Comparison of ENCODE assay signal across 1 mouse cellular context in the genomic region with DNA sequence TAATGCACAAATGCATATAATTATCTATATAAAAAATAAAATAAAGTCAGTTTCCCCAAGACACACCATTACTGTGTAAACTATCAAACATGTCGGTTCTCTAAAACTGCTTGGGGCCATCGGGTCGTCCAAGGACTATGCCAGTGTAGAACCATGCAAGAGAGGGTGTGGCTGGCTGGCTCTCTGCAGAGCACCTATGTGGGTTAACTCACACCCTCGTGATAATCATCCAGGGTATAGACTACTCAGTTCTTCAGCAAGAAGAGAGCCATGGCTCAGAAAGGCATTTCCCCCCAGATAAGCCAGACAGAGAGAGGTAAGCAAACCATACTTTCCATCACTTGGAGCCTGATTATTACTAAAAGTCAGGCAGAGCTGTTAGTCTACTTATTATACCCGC.
TF ChIP-seq lines count a peak whose summit lies in the region.

No protein-coding gene starts in this region.

TF ChIP-seq in MEL, 35 proteins besides CTCF, POLR2A, EP300 and RAD21:
- TF ChIP-seq ZC3H11A (IDR thresholded peaks at IDR 0.05; ENCODE audit: low read depth, low read length) (no peak), TBP (IDR thresholded peaks at IDR 0.05; ENCODE audit: low read depth, low read length) (no peak), MYC (IDR thresholded peaks at IDR 0.05; ENCODE audit: low read depth, low read length) (no peak), ZKSCAN1 (IDR thresholded peaks at IDR 0.05; ENCODE audit: low read depth, low read length) (no peak), TCF12 (IDR thresholded peaks at IDR 0.05; ENCODE audit: low read depth, low read length) (no peak), TAL1 (IDR thresholded peaks at IDR 0.05; ENCODE audit: low read length) (no peak), MXI1 (IDR thresholded peaks at IDR 0.05; ENCODE audit: low read depth, low read length) (no peak), USF2 (IDR thresholded peaks at IDR 0.05; ENCODE audit: borderline replicate concordance in 1 of 2, insufficient read depth in 1 of 2, low read depth in 1 of 2, low read length in 2 of 2) (no peak), MAX (IDR thresholded peaks at IDR 0.05; ENCODE audit: low read length) (no peak), MYB (IDR thresholded peaks at IDR 0.05; ENCODE audit: low read depth, low read length) (no peak), CHD2 (IDR thresholded peaks at IDR 0.05; ENCODE audit: low read length) (no peak), HCFC1 (IDR thresholded peaks at IDR 0.05; ENCODE audit: low read depth, low read length) (no peak), MAZ (IDR thresholded peaks at IDR 0.05; ENCODE audit: low read depth, low read length) (no peak), ZNF384 (IDR thresholded peaks at IDR 0.05; ENCODE audit: low read depth, low read length) (no peak), GATA1 (IDR thresholded peaks at IDR 0.05; ENCODE audit: low read depth, low read length) (no peak), MEF2A (IDR thresholded peaks at IDR 0.05; ENCODE audit: extremely low read depth, insufficient replicate concordance, low read depth, low read length, poor library complexity, severe bottlenecking) (no peak), RCOR1 (IDR thresholded peaks at IDR 0.05; ENCODE audit: low read depth, low read length) (no peak), BHLHE40 (IDR thresholded peaks at IDR 0.05; ENCODE audit: borderline replicate concordance, low read depth, low read length) (no peak)
